Mouse (Mus musculus) forebrain, embryonic 15.5 days (tissue): ENCODE results near the gene Ms4a4b. TPM values are rescaled to one million over a fixed set of nuclear protein-coding genes. Genes with fewer than 3 reads are reported as not detected.
"Not testable (repeated sequence)": the region's sequence is repeated elsewhere in the genome, so short reads cannot be mapped to it uniquely, and the experiment has no call there.

Experiments used
- ATAC-seq: fragments of 200-750 bp; cut with Nextera tagmentation; replicated peaks from 2 replicates; pipeline ENCODE4 v1.8.0; 2017; ENCODE audit warnings: mild to moderate bottlenecking, moderate TSS enrichment, moderate library complexity
- H3K27ac ChIP-seq: fragments of 300-500 bp; sonication (generic); replicated peaks from 2 replicates; pipeline ENCODE4 v1.5.1; 2015; ENCODE audit warnings: mild to moderate bottlenecking, inconsistent platforms
- H3K27me3 ChIP-seq: fragments of 300-500 bp; sonication (generic); 2 replicates; pipeline ENCODE4 v1.6.1; 2015; ENCODE audit warnings: inconsistent platforms
- H3K36me3 ChIP-seq: fragments of 300-500 bp; sonication (generic); 2 replicates; pipeline ENCODE4 v1.6.1; 2015; ENCODE audit warnings: mild to moderate bottlenecking, inconsistent platforms
- H3K4me1 ChIP-seq: fragments of 300-500 bp; sonication (generic); 2 replicates; pipeline ENCODE4 v1.6.1; 2015; ENCODE audit warnings: inconsistent platforms
- H3K4me2 ChIP-seq: fragments of 300-500 bp; sonication (generic); replicated peaks from 2 replicates; pipeline ENCODE4 v1.6.1; 2015; ENCODE audit warnings: mild to moderate bottlenecking, inconsistent platforms
- H3K4me3 ChIP-seq: fragments of 300-500 bp; sonication (generic); 2 replicates; pipeline ENCODE4 v1.5.1; 2015; ENCODE audit warnings: mild to moderate bottlenecking, inconsistent platforms
- H3K9ac ChIP-seq: fragments of 300-500 bp; sonication (generic); replicated peaks from 2 replicates; pipeline ENCODE4 v1.6.1; 2015; ENCODE audit warnings: mild to moderate bottlenecking, inconsistent platforms
- H3K9me3 ChIP-seq: fragments of 300-500 bp; sonication (generic); 2 replicates; pipeline ENCODE4 v1.6.1; 2016; ENCODE audit warnings: inconsistent platforms
- WGBS: fragments of 180-500 bp; shearing (Covaris S2); methylation state at CpG from one replicate; pipeline ENCODE4 v1.1.7; 2015; ENCODE audit warnings: mixed read lengths; 5-methylcytosine and 5-hydroxymethylcytosine counted together
- polyA plus RNA-seq: library from polyadenylated mRNA; unstranded; fragments of >200 nt; fragmentation: Nextera tagmentation; extraction: Ambion mirVana; gene quantifications from 2 replicates; pipeline ENCODE4 v1.2.1, GENCODE M21; 2015

The Ms4a4b gene
- polyA plus RNA-seq, 1 experiment from 2014 or later = not detected

DNA sequence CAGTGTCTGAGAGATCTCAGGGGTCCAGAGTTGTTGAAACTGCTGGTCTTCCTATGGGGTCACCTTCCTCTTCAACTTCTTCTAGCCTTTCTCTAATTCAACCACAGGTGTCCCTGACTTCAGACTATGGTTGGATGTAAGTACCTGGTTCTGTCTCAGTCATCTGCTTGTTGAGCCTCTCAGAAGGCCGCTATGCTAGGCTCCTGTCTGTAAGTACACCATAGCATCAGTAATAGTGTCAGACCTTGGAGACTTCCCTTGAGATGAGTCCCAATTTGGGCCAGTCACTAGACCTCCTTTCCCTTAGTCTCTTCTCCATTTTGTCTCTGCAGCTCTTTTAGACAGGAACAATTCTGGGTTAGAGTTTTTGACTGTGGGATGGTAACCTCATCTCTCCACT is 49.3 kb downstream of the Ms4a4b start:
- ATAC-seq = no peak
- H3K4me1 ChIP-seq = no peaks in the 10 kb centered on the region
- WGBS = 71% methylated on average over 1 of the region's 1 CpGs
- H3K27ac ChIP-seq = no peak overlapping the region
- H3K36me3 ChIP-seq = no peaks in the 10 kb centered on the region
- H3K27me3 ChIP-seq = no peaks in the 10 kb centered on the region
- no peak overlapping the region for H3K4me2 ChIP-seq
- H3K9ac ChIP-seq = no peak overlapping the region
- H3K4me3 ChIP-seq = no peak overlapping the region
- H3K9me3 ChIP-seq = no peaks in the 10 kb centered on the region

DNA sequence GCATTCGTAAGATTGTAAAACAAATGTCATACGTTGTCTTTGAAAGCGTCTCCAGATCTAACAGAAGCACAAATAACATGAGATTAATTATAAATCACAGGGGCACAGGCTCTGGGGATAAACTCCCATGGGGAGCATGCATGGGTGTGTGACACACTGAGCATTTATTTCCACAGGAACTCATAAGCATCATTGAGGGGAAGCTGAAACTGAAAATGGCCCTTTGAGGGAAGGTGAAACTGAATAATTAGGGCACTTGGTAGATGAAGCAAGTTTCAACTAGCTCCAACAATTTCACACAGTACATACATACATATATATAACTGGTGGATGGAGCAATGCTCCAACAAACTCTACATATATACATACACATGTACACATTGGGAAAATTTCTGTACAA is 51.2 kb downstream of the Ms4a4b start:
- no peak for ATAC-seq
- WGBS = 92% methylated on average over 3 of the region's 3 CpGs

DNA sequence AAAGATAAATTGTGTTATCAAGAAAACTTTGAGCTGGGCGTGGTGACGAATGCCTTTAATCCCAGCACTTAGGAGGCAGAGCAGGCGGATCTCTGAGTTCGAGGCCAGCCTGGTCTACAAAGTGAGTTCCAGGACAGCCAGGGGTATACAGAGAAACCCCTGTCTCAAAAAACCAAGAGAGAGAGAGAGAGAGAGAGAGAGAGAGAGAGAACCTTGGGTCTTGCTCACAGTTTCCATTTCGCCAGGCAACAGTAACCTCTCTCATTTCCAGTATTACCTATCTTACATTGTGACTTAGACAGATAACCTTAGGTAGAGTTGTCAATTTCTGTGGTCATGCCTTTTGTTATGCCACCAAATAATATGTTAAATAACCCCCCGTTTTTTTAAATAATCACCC is 53.0 kb downstream of the Ms4a4b start:
- Histone ChIP-seq H3K9ac (no peak overlapping the region), H3K4me1 (no peaks in the 10 kb centered on the region), H3K27ac (no peak overlapping the region), H3K4me2 (no peak overlapping the region), H3K9me3 (no peaks in the 10 kb centered on the region), H3K4me3 (no peak overlapping the region), H3K36me3 (no peaks in the 10 kb centered on the region), H3K27me3 (no peaks in the 10 kb centered on the region)
- ATAC-seq = no peak
- WGBS = 84% methylated on average over 6 of the region's 6 CpGs

More for the DNA sequence above, 51.2 kb downstream of the Ms4a4b start:
- Histone ChIP-seq H3K4me1 (no peaks in the 10 kb centered on the region), H3K27ac (no peak overlapping the region), H3K36me3 (no peaks in the 10 kb centered on the region), H3K4me3 (no peak overlapping the region), H3K27me3 (no peaks in the 10 kb centered on the region), H3K9ac (no peak overlapping the region), H3K4me2 (no peak overlapping the region), H3K9me3 (no peaks in the 10 kb centered on the region)

DNA sequence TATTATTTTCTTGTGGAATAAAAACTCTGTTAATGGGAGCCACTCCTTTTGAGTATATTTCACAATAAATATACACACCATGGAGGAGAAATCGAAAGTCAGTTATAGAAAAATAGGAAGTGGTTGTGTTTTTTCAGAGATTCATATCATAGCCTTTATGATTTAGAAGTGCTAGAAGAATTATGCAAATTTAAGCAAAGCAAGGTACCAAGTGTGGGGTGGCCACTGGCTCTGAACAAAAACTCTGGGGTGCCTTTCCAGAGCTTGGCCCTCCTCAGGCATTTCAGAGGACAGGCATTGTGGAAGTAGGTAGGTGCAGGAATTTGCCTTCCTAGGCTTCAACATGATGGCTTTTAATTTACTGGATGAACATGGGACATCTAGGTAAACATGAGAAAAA is 53.9 kb downstream of the Ms4a4b start:
- WGBS = 80% methylated on average over 1 of the region's 1 CpGs
- not testable (repeated sequence) for H3K27ac ChIP-seq, H3K4me3 ChIP-seq, H3K27me3 ChIP-seq, H3K9me3 ChIP-seq, H3K4me2 ChIP-seq, H3K4me1 ChIP-seq, ATAC-seq, H3K9ac ChIP-seq, H3K36me3 ChIP-seq

DNA sequence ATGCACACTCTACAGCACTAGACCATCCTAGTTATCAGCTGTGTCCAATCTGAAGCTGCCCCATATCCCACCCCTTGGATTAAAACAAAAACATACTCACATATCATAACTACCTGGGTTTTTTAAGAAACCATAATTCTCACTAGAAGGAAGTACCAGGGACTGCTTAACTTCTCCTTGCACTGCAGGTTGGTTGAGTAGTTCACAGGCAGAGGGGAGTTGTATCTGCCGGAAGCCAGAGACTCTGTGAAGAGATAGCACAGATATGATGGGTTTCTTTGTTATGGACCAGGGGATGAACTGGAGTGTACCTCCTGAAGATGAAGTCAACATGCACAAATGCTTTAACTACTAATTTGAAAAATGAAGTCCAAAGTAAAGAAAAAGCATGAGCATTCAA is 57.4 kb downstream of the Ms4a4b start:
- no peaks in the 10 kb centered on the region for H3K4me1 ChIP-seq
- H3K4me3 ChIP-seq = no peak overlapping the region
- ATAC-seq = no peak
- no peaks in the 10 kb centered on the region for H3K9me3 ChIP-seq
- no peaks in the 10 kb centered on the region for H3K27me3 ChIP-seq
- H3K9ac ChIP-seq = no peak overlapping the region
- no peaks in the 10 kb centered on the region for H3K36me3 ChIP-seq
- H3K4me2 ChIP-seq = no peak overlapping the region
- 98% methylated on average over 1 of the region's 1 CpGs for WGBS
- H3K27ac ChIP-seq = no peak overlapping the region

DNA sequence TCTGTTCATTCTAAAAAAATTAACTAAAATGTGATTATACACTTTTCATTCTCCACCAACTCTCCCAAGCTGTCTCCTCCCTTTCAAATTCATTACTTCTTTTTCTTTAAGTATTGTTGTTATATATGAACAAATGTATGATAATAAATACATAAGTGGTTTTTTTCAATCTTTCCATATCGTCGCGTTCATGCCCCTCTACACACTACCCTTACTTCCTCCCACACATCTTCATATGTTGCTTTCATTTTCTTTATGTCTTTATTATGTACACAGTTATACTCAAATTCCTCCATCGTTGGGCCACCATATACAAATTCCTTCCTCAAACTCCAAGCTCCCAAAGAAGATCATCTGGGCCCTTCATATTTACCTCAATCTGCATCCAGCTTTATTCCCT is 58.0 kb downstream of the Ms4a4b start:
- H3K4me3 ChIP-seq = no peak overlapping the region
- H3K9ac ChIP-seq = no peak overlapping the region
- H3K27ac ChIP-seq = no peak overlapping the region
- no peaks in the 10 kb centered on the region for H3K9me3 ChIP-seq
- WGBS = 87% methylated on average over 4 of the region's 4 CpGs
- no peak for ATAC-seq
- H3K4me2 ChIP-seq = no peak overlapping the region
- no peaks in the 10 kb centered on the region for H3K36me3 ChIP-seq
- H3K4me1 ChIP-seq = no peaks in the 10 kb centered on the region
- no peaks in the 10 kb centered on the region for H3K27me3 ChIP-seq

DNA sequence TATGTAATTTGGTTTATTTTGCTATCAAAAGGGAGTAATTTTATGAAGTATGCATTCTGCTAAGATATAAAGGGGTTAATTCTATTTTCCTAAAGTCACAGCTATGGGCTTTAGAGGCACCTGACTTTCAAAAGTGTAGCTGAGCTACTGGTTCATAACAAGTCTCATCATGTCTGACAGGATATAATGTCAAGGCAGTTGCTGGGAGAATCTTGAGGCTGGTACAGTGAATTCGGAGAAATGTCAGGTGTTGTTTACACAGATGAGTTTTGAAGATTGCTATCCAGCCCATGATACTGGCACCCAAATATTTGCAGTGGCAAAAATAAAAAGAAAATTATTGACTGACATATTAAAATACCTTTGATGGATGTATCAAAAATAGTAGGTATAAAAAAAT is 61.5 kb downstream of the Ms4a4b start:
- Histone ChIP-seq H3K27me3 (no peaks in the 10 kb centered on the region), H3K4me3 (no peak overlapping the region), H3K27ac (no peak overlapping the region), H3K4me2 (no peak overlapping the region), H3K9ac (no peak overlapping the region), H3K9me3 (no peaks in the 10 kb centered on the region), H3K4me1 (no peaks in the 10 kb centered on the region), H3K36me3 (no peaks in the 10 kb centered on the region)
- no peak for ATAC-seq
- WGBS = 84% methylated on average over 1 of the region's 1 CpGs

DNA sequence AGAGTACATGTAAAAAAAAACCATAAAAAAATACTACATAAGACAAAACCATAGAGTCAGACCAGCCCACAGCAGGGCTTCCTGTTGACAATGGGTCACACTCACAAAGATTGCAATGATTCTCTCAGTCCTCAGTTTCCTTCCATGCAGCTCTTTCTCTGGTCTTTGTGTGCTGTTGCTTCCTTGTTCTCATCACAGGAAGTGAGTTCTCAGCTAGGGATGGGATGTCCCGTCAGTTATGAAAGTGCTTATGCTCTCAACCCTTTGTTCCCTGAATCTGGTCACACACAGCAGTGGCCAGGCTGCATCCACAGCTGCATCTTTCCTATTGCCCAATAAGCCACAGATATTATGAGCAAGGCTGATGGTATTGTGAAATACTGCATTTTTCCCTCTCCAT is 70.1 kb downstream of the Ms4a4b start:
- H3K27me3 ChIP-seq = no peaks in the 10 kb centered on the region
- no peak overlapping the region for H3K4me2 ChIP-seq
- no peaks in the 10 kb centered on the region for H3K4me1 ChIP-seq
- no peaks in the 10 kb centered on the region for H3K36me3 ChIP-seq
- H3K27ac ChIP-seq = no peak overlapping the region
- no peaks in the 10 kb centered on the region for H3K9me3 ChIP-seq
- 76% methylated on average over 1 of the region's 1 CpGs for WGBS
- no peak for ATAC-seq
- no peak overlapping the region for H3K4me3 ChIP-seq
- H3K9ac ChIP-seq = no peak overlapping the region

DNA sequence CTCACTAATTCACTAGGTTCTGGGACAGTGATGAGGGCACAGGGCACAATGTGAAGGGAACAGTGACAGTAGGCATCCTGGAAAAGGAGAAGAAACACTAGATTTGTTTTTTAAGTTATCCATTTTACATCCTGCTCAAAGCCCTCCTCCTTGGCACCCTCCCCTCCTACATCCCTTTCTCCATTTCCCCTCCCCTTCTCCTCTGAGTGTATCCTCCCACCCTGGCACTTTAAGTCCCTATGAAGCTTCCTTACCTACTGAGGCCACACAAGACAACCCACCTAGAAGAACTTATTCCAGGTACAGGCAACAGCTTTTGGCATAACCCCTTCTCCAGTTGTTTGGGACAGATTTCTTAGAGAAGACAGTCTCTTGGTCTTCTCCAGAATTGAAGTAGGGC is 72.9 kb downstream of the Ms4a4b start, which contains the start of gene Ms4a6b:
TSS of gene Ms4a6b (plus strand) at position 267 of the 400 bp plus-strand sequence.
- H3K9ac ChIP-seq = no peak within 1 kb of the TSS
- no peaks in the 10 kb centered on the region for H3K4me1 ChIP-seq
- H3K4me3 ChIP-seq = no peak within 1 kb of the TSS
- no peaks in the 10 kb centered on the region for H3K9me3 ChIP-seq
- no peaks in the 10 kb centered on the region for H3K36me3 ChIP-seq
- H3K27me3 ChIP-seq = no peaks in the 10 kb centered on the region
- no peak within 1 kb of the TSS for H3K27ac ChIP-seq
- no peak for ATAC-seq
- no peak within 1 kb of the TSS for H3K4me2 ChIP-seq

Other genes with a start within 250 kb of the Ms4a4b start
- gene Ms4a13, start 246.8 kb upstream of the Ms4a4b start, polyA plus RNA-seq = not detected in 2 replicates
- gene Ms4a12, start 211.1 kb upstream of the Ms4a4b start, polyA plus RNA-seq = not detected in 2 replicates
- gene Ms4a1, start 177.3 kb upstream of the Ms4a4b start, polyA plus RNA-seq = not detected in 2 replicates
- not detected in 2 replicates for gene Ms4a5, start 159.7 kb upstream of the Ms4a4b start, polyA plus RNA-seq
- gene Ms4a14, start 129.1 kb upstream of the Ms4a4b start, polyA plus RNA-seq = 0.05 TPM in 1 of 2 replicates, not detected in the other
- 2.2 TPM in 2 replicates for gene Ms4a7, start 107.4 kb upstream of the Ms4a4b start, polyA plus RNA-seq
- 1.0 and 1.7 TPM in 2 replicates for gene Ms4a4a, start 68.0 kb upstream of the Ms4a4b start, polyA plus RNA-seq
- 0.19 and 0.53 TPM in 2 replicates for gene Ms4a4c, start 38.8 kb upstream of the Ms4a4b start, polyA plus RNA-seq
- 1.3 and 1.7 TPM in 2 replicates for gene Ms4a6c, start 25.8 kb downstream of the Ms4a4b start, polyA plus RNA-seq
- gene Gm8369, start 42.4 kb downstream of the Ms4a4b start, polyA plus RNA-seq = not detected in 2 replicates
- gene Ms4a6b, start 73.0 kb downstream of the Ms4a4b start, polyA plus RNA-seq = 1.8 and 2.4 TPM in 2 replicates
- not detected in 2 replicates for gene Ms4a4d, start 93.2 kb downstream of the Ms4a4b start, polyA plus RNA-seq
- 1.9 and 2.0 TPM in 2 replicates for gene Ms4a6d, start 161.3 kb downstream of the Ms4a4b start, polyA plus RNA-seq
- gene Ms4a2, start 180.2 kb downstream of the Ms4a4b start, polyA plus RNA-seq = not detected in 2 replicates
- not detected in 2 replicates for gene Ms4a3, start 197.3 kb downstream of the Ms4a4b start, polyA plus RNA-seq
- not detected in 2 replicates for gene Oosp2, start 217.0 kb downstream of the Ms4a4b start, polyA plus RNA-seq
- not detected in 2 replicates for gene Oosp1, start 247.6 kb downstream of the Ms4a4b start, polyA plus RNA-seq